Mouse (Mus musculus): ENCODE data around the gene Uap1. TPM values are rescaled to one million over a fixed set of nuclear protein-coding genes. Genes with fewer than 3 reads are reported as not detected.

The Uap1 gene
- polyA plus RNA-seq, 2 experiments from 2014 or later: 17.0 to 17.3 TPM

GRCm38 (mm10) chr1:170164053-170164614, 10.6 kb downstream of the Uap1 start:
- no peak for ATAC-seq

- no peak for ATAC-seq
Measured at GRCm38 (mm10) chr1:170163398-170163943, 11.3 kb downstream of the Uap1 start.

GRCm38 (mm10) chr1:170161852-170162251, 12.9 kb downstream of the Uap1 start:
- ATAC-seq: no peak

GRCm38 (mm10) chr1:170160397-170160938, 14.3 kb downstream of the Uap1 start:
- peak; percentile 67 for ATAC-seq

- ATAC-seq: no peak
Measured at GRCm38 (mm10) chr1:170159707-170160106, 15.1 kb downstream of the Uap1 start.

GRCm38 (mm10) chr1:170155761-170156160, 19.0 kb downstream of the Uap1 start:
- ATAC-seq: no peak

- ATAC-seq: no peak
Measured at GRCm38 (mm10) chr1:170155298-170155697, 19.5 kb downstream of the Uap1 start.

- ATAC-seq: no peak
Measured at GRCm38 (mm10) chr1:170153986-170154385, 20.8 kb downstream of the Uap1 start.

GRCm38 (mm10) chr1:170152552-170152951, 22.2 kb downstream of the Uap1 start:
- ATAC-seq: peak; percentile 90

GRCm38 (mm10) chr1:170150870-170151269, 23.9 kb downstream of the Uap1 start:
- ATAC-seq: no peak

GRCm38 (mm10) chr1:170149756-170150155, 25.0 kb downstream of the Uap1 start:
- ATAC-seq: no peak

GRCm38 (mm10) chr1:170148536-170148935, 26.2 kb downstream of the Uap1 start:
- ATAC-seq: no peak

GRCm38 (mm10) chr1:170147651-170148448, 26.9 kb downstream of the Uap1 start:
- ATAC-seq: peak; percentile 80

- ATAC-seq: no peak
Measured at GRCm38 (mm10) chr1:170145606-170146005, 29.2 kb downstream of the Uap1 start.

GRCm38 (mm10) chr1:170142256-170142871, 32.4 kb downstream of the Uap1 start:
- no peak for ATAC-seq

- ATAC-seq: no peak
Measured at GRCm38 (mm10) chr1:170141626-170142025, 33.1 kb downstream of the Uap1 start.

GRCm38 (mm10) chr1:170136351-170137009, 38.3 kb downstream of the Uap1 start:
- peak; percentile 99 for ATAC-seq

GRCm38 (mm10) chr1:170134264-170134663, 40.5 kb downstream of the Uap1 start:
- ATAC-seq: no peak

GRCm38 (mm10) chr1:170130962-170131361, 43.8 kb downstream of the Uap1 start:
- ATAC-seq: no peak

- ATAC-seq: no peak
Measured at GRCm38 (mm10) chr1:170124644-170125043, 50.1 kb downstream of the Uap1 start.

- no peak for ATAC-seq
Measured at GRCm38 (mm10) chr1:170113616-170114015, 61.1 kb downstream of the Uap1 start.

- no peak for ATAC-seq
Measured at GRCm38 (mm10) chr1:170112261-170112660, 62.5 kb downstream of the Uap1 start.
